Mouse (Mus musculus): ENCODE measurements around the gene Cbx7. TPM values are rescaled to one million over a fixed set of nuclear protein-coding genes. Genes with fewer than 3 reads are reported as not detected.

The Cbx7 gene
- polyA plus RNA-seq, 1 experiment from 2014 or later = 1.3 TPM

DNA sequence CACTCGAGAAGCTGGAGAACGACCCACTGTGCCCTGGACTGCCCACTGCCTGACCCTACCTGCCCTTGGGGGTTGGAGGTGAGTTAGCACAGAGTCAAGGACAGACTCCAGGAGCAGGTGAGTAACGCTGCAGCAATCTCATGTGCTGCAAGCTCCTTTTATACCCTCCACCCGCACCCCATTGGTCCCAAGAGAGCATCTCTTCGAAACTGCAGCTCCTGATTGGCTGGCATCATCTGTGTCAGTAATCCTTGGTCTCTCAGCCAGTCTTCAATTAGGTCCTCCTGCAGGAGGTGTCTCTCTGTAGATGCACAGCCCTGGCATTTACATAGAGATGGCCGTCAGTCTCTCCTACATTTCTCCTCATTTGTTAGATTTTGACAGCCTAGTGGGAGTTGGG lies 3.6 kb downstream of the Cbx7 start:
- ATAC-seq (replicated peaks; ENCODE audit: insufficient number of reproducible peaks, low FRiP score, low TSS enrichment, low read depth) (no peak), DNase-seq (ENCODE audit: low spot score) (no peak)
- WGBS = 81% methylated on average over 6 of the region's 6 CpGs

DNA sequence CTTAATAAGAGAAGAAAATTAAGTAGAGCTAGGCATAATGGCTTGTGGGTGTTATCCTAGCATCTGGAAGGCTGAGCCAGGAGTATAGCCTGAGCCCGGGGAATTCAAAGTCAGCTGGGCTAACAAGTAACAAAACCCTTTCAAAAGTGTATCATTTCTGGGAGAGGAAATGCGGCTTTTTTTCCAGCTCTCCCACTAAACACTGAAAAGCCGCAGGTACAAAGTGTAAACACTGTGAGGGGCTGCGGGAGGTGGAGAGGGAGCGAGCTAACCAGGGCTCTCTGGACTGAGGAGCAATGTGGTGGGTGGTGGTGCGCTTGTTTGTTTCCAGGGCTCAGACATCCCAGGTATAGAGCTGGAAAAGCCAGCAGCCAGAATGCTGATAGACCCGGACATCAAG lies 6.5 kb downstream of the Cbx7 start:
- Histone ChIP-seq H3K4me1 (ENCODE audit: control insufficient read depth, insufficient read depth, low read length) (no peaks in the 10 kb centered on the region), H3K9ac (replicated peaks; ENCODE audit: low read length) (no peak overlapping the region), H3K4me3 (ENCODE audit: low read depth, low read length) (no peak overlapping the region), H3K9me3 (replicated peaks; ENCODE audit: control insufficient read depth, low read length) (no peaks in the 10 kb centered on the region), H3K27me3 (ENCODE audit: control insufficient read depth, insufficient read depth, low read length) (no peaks in the 10 kb centered on the region), H3K36me3 (replicated peaks; ENCODE audit: control insufficient read depth, insufficient read depth, low read depth, low read length) (no peaks in the 10 kb centered on the region), H3K4me2 (ENCODE audit: low read depth, low read length) (no peak overlapping the region), H3K27ac (replicated peaks; ENCODE audit: low read depth, low read length) (no peak overlapping the region)
- no peak for DNase-seq (ENCODE audit: low spot score)
- no peak for ATAC-seq (replicated peaks; ENCODE audit: insufficient number of reproducible peaks, low FRiP score, low TSS enrichment, low read depth)
- WGBS = 82% methylated on average over 7 of the region's 7 CpGs

More for the DNA sequence above, 3.6 kb downstream of the Cbx7 start:
- H3K4me3 ChIP-seq (ENCODE audit: low read depth, low read length) = no peak overlapping the region
- no peaks in the 10 kb centered on the region for H3K36me3 ChIP-seq (replicated peaks; ENCODE audit: control insufficient read depth, insufficient read depth, low read depth, low read length)
- H3K27me3 ChIP-seq (ENCODE audit: control insufficient read depth, insufficient read depth, low read length) = no peaks in the 10 kb centered on the region
- H3K4me1 ChIP-seq (ENCODE audit: control insufficient read depth, insufficient read depth, low read length) = no peaks in the 10 kb centered on the region
- H3K9ac ChIP-seq (replicated peaks; ENCODE audit: low read length) = no peak overlapping the region
- H3K9me3 ChIP-seq (replicated peaks; ENCODE audit: control insufficient read depth, low read length) = no peaks in the 10 kb centered on the region
- no peak overlapping the region for H3K4me2 ChIP-seq (ENCODE audit: low read depth, low read length)
- no peak overlapping the region for H3K27ac ChIP-seq (replicated peaks; ENCODE audit: low read depth, low read length)

DNA sequence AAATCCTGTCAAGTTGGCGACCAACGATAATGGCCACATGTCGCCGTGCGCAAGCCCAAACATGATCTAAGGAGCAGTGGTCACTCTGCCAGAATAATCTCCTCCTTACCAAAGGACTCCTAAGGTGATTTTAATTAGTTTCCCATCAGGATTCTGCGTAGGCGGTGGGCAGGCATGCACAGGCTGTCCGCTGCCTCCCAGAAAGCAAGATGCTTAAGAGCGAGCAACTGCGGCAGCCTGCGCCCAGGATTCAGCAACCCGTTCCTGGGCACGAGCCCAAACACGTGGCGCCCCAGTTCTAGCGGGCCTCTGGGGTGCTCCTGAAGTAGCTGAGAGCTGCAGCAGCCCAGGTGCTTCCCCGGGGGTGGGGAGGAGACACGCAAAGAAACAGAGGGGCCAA lies 8.3 kb downstream of the Cbx7 start:
- Histone ChIP-seq H3K4me3 (ENCODE audit: low read depth, low read length) (no peak overlapping the region), H3K27ac (replicated peaks; ENCODE audit: low read depth, low read length) (no peak overlapping the region), H3K36me3 (replicated peaks; ENCODE audit: control insufficient read depth, insufficient read depth, low read depth, low read length) (no peaks in the 10 kb centered on the region), H3K9ac (replicated peaks; ENCODE audit: low read length) (no peak overlapping the region), H3K4me1 (ENCODE audit: control insufficient read depth, insufficient read depth, low read length) (no peaks in the 10 kb centered on the region), H3K27me3 (ENCODE audit: control insufficient read depth, insufficient read depth, low read length) (no peaks in the 10 kb centered on the region), H3K9me3 (replicated peaks; ENCODE audit: control insufficient read depth, low read length) (no peaks in the 10 kb centered on the region), H3K4me2 (ENCODE audit: low read depth, low read length) (no peak overlapping the region)
- WGBS = 85% methylated on average over 18 of the region's 18 CpGs
- no peak for DNase-seq (ENCODE audit: low spot score)
- ATAC-seq (replicated peaks; ENCODE audit: insufficient number of reproducible peaks, low FRiP score, low TSS enrichment, low read depth) = no peak

DNA sequence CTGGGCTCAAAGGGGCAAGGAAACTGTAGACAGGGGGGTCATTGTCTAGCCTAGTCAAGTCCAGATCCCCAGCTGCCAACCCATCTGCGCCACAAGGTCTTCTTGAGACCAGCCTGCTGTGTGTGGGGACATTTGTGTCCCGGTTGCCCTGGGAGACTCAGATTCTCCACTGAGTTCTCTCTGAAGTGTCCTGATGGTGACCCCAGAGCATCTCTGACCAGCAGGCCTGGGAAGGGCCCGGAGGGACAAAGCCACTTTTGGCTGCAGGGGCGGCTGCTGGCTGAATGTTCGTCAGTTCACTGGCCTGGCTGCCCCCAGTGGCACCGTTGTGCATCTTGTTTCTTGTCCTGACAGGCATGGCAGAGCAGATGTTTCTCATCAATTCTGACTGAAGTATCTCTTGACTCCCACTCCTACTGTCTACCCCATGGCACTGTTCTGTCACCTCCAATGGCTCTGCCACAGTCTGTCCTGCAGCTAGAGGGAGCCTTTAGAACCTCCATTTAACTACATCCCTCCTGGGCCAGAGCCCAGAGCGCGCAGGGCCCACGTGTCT lies 9.5 kb downstream of the Cbx7 start:
- no peaks in the 10 kb centered on the region for H3K9me3 ChIP-seq (replicated peaks; ENCODE audit: control insufficient read depth, low read length)
- H3K4me1 ChIP-seq (ENCODE audit: control insufficient read depth, insufficient read depth, low read length) = no peaks in the 10 kb centered on the region
- H3K27ac ChIP-seq (replicated peaks; ENCODE audit: low read depth, low read length) = no peak overlapping the region
- no peaks in the 10 kb centered on the region for H3K36me3 ChIP-seq (replicated peaks; ENCODE audit: control insufficient read depth, insufficient read depth, low read depth, low read length)
- ATAC-seq (replicated peaks; ENCODE audit: insufficient number of reproducible peaks, low FRiP score, low TSS enrichment, low read depth) = no peak
- no peaks in the 10 kb centered on the region for H3K27me3 ChIP-seq (ENCODE audit: control insufficient read depth, insufficient read depth, low read length)
- H3K4me3 ChIP-seq (ENCODE audit: low read depth, low read length) = no peak overlapping the region
- 0 out of 2 replicates have a peak overlapping the region, but pooled peaks have one; percentile 9 for H3K9ac ChIP-seq (replicated peaks; ENCODE audit: low read length)
- H3K4me2 ChIP-seq (ENCODE audit: low read depth, low read length) = no peak overlapping the region
- DNase-seq (ENCODE audit: low spot score) = peak; percentile 10
- WGBS = 58% methylated on average over 9 of the region's 9 CpGs

DNA sequence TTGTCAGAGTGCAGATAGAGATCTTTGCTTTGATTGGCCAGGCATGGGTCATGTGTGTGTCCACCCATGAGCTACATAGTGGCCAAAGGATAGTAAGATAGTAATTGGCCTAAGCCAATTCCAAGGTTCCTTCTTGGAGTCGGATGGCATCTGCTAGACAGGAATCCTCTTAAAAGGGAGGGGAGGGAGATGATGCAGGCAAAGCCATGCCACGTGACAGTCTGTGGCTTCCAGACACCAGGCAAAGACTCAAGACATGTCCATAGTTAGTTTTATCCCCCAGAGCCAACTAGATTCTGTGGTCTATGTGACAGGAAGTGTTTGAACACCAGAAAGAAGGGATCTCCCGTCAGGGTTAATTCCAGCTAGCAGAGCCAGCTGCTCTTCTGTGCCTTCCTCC lies 12.5 kb downstream of the Cbx7 start:
- no peak overlapping the region for H3K9ac ChIP-seq (replicated peaks; ENCODE audit: low read length)
- no peak overlapping the region for H3K27ac ChIP-seq (replicated peaks; ENCODE audit: low read depth, low read length)
- DNase-seq (ENCODE audit: low spot score) (no peak), ATAC-seq (replicated peaks; ENCODE audit: insufficient number of reproducible peaks, low FRiP score, low TSS enrichment, low read depth) (no peak)
- no peaks in the 10 kb centered on the region for H3K4me1 ChIP-seq (ENCODE audit: control insufficient read depth, insufficient read depth, low read length)
- 53% methylated on average over 3 of the region's 3 CpGs for WGBS
- no peak overlapping the region for H3K4me3 ChIP-seq (ENCODE audit: low read depth, low read length)
- no peaks in the 10 kb centered on the region for H3K36me3 ChIP-seq (replicated peaks; ENCODE audit: control insufficient read depth, insufficient read depth, low read depth, low read length)
- H3K9me3 ChIP-seq (replicated peaks; ENCODE audit: control insufficient read depth, low read length) = no peaks in the 10 kb centered on the region
- no peak overlapping the region for H3K4me2 ChIP-seq (ENCODE audit: low read depth, low read length)
- H3K27me3 ChIP-seq (ENCODE audit: control insufficient read depth, insufficient read depth, low read length) = no peaks in the 10 kb centered on the region

DNA sequence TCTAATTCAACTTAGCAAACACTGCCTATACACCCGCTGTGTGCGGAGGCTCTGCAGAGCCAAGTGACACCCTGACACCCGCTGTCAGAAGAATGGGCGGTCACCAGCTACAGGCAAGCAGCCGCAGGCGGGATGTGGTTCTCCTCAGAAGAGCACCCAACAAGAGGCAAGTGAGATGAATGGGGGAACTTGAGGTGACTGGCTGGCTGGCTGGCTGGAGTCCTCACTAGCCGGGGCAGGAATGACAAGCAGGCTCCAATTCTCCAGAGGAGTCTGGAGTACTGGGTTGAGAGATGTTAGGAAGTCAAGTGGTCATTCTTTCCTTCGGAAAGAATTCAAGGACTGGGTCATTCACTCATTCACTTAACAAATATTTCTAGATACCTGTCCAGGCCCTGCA lies 14.4 kb downstream of the Cbx7 start:
- H3K4me2 ChIP-seq (ENCODE audit: low read depth, low read length) = no peak overlapping the region
- ATAC-seq (replicated peaks; ENCODE audit: insufficient number of reproducible peaks, low FRiP score, low TSS enrichment, low read depth) (no peak), DNase-seq (ENCODE audit: low spot score) (no peak)
- no peaks in the 10 kb centered on the region for H3K4me1 ChIP-seq (ENCODE audit: control insufficient read depth, insufficient read depth, low read length)
- H3K27me3 ChIP-seq (ENCODE audit: control insufficient read depth, insufficient read depth, low read length) = no peaks in the 10 kb centered on the region
- no peaks in the 10 kb centered on the region for H3K36me3 ChIP-seq (replicated peaks; ENCODE audit: control insufficient read depth, insufficient read depth, low read depth, low read length)
- H3K27ac ChIP-seq (replicated peaks; ENCODE audit: low read depth, low read length) = no peak overlapping the region
- no peaks in the 10 kb centered on the region for H3K9me3 ChIP-seq (replicated peaks; ENCODE audit: control insufficient read depth, low read length)
- no peak overlapping the region for H3K4me3 ChIP-seq (ENCODE audit: low read depth, low read length)
- no peak overlapping the region for H3K9ac ChIP-seq (replicated peaks; ENCODE audit: low read length)
- 81% methylated on average over 8 of the region's 8 CpGs for WGBS

DNA sequence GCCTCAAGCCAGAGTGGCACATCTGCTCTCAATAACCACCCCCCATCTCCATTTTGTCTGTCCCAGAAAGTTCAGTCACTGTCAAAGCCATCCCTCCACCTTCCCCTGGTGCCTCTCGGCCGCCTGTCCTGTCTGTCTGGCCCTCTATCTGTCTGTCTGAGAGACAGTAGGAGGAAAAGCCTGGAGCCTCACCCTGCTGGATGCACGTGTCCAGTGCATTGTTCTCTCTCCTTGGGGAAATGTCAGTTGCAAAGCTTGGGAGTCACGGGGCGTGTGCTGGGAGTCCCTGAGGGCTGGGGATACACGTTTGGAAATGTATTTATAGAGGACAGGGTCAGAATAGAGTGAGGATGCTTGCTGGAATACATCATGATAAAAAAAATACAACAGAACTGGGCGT lies 17.4 kb downstream of the Cbx7 start:
- Histone ChIP-seq H3K4me2 (ENCODE audit: low read depth, low read length) (no peak overlapping the region), H3K27me3 (ENCODE audit: control insufficient read depth, insufficient read depth, low read length) (no peaks in the 10 kb centered on the region), H3K36me3 (replicated peaks; ENCODE audit: control insufficient read depth, insufficient read depth, low read depth, low read length) (no peaks in the 10 kb centered on the region), H3K9ac (replicated peaks; ENCODE audit: low read length) (no peak overlapping the region), H3K27ac (replicated peaks; ENCODE audit: low read depth, low read length) (no peak overlapping the region), H3K4me1 (ENCODE audit: control insufficient read depth, insufficient read depth, low read length) (peaks cover 18% of the 10 kb centered on the region), H3K4me3 (ENCODE audit: low read depth, low read length) (no peak overlapping the region), H3K9me3 (replicated peaks; ENCODE audit: control insufficient read depth, low read length) (no peaks in the 10 kb centered on the region)
- 64% methylated on average over 7 of the region's 7 CpGs for WGBS
- DNase-seq (ENCODE audit: low spot score) = no peak
- no peak for ATAC-seq (replicated peaks; ENCODE audit: insufficient number of reproducible peaks, low FRiP score, low TSS enrichment, low read depth)

DNA sequence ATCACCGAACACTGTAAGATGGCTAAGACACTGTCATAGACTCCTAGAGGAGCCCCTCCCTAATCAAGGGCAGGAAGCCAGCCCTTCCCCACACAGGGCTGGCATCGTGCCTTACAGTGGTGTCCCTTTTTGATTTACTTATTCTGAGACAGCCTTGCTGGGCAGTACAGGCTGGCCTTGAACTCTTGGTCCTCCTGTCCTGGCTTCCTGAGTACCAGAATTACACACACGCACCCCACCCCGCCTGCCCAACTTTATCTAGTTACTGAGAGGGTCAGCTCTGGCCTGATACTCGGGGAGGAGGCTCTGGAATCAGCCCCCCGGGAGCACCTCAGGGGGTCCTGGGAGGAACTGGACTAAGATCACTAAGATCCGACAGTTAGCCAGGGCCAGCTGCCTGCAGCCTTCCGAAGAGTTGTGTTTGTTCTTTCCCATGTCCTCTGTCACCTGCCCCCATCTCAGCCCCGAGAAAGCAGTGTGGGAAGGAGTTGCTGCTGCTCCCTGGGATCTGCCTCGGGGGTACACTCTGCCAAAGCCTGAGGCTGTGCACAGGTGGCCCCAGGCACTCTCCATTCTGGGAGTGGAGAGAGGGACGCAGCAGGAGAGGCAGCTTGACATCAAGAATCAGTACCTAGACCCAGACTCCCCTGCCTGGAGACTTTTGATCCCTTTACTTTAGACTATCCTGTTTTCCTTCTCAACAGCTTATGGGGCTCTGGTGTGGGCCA lies 18.3 kb downstream of the Cbx7 start:
- H3K27me3 ChIP-seq (ENCODE audit: control insufficient read depth, insufficient read depth, low read length) = no peaks in the 10 kb centered on the region
- no peak for DNase-seq (ENCODE audit: low spot score)
- no peak for ATAC-seq (replicated peaks; ENCODE audit: insufficient number of reproducible peaks, low FRiP score, low TSS enrichment, low read depth)
- H3K9ac ChIP-seq (replicated peaks; ENCODE audit: low read length) = no peak overlapping the region; the same call in 1 of the 2 replicates
- no peak overlapping the region for H3K4me3 ChIP-seq (ENCODE audit: low read depth, low read length)
- no peaks in the 10 kb centered on the region for H3K9me3 ChIP-seq (replicated peaks; ENCODE audit: control insufficient read depth, low read length)
- 46% methylated on average over 11 of the region's 11 CpGs for WGBS
- no peak overlapping the region for H3K27ac ChIP-seq (replicated peaks; ENCODE audit: low read depth, low read length)
- H3K4me1 ChIP-seq (ENCODE audit: control insufficient read depth, insufficient read depth, low read length) = peaks cover 18% of the 10 kb centered on the region
- no peak overlapping the region for H3K4me2 ChIP-seq (ENCODE audit: low read depth, low read length)
- no peaks in the 10 kb centered on the region for H3K36me3 ChIP-seq (replicated peaks; ENCODE audit: control insufficient read depth, insufficient read depth, low read depth, low read length)
